Mouse (Mus musculus) liver, embryonic 16.5 days (tissue): ENCODE results near the gene Gpr157. TPM values are rescaled to one million over a fixed set of nuclear protein-coding genes. Genes with fewer than 3 reads are reported as not detected.

Source experiments
- ATAC-seq: fragments of 200-750 bp; cut with Nextera tagmentation; 2 replicates; pipeline ENCODE4 v1.8.0; 2017; ENCODE audit warnings: low read depth, mild to moderate bottlenecking, moderate number of reproducible peaks, moderate library complexity
- H3K27ac ChIP-seq: fragments of 300-500 bp; sonication (generic); 2 replicates; pipeline ENCODE4 v1.5.1; 2014; ENCODE audit warnings: mild to moderate bottlenecking, low read length
- H3K27me3 ChIP-seq: fragments of 300-500 bp; sonication (generic); 2 replicates; pipeline ENCODE4 v1.6.1; 2014; ENCODE audit warnings: low read depth, low read length, mixed read lengths; ENCODE audit not compliant: control insufficient read depth, insufficient read depth
- H3K36me3 ChIP-seq: fragments of 300-500 bp; sonication (generic); 2 replicates; pipeline ENCODE4 v1.6.1; 2014; ENCODE audit warnings: mild to moderate bottlenecking; ENCODE audit not compliant: control insufficient read depth, insufficient read depth
- H3K4me1 ChIP-seq: fragments of 300-500 bp; sonication (generic); 2 replicates; pipeline ENCODE4 v1.6.1; 2014; ENCODE audit warnings: low read depth, low read length, mixed read lengths; ENCODE audit not compliant: control insufficient read depth
- H3K4me2 ChIP-seq: fragments of 300-500 bp; sonication (generic); 2 replicates; pipeline ENCODE4 v1.6.1; 2014; ENCODE audit warnings: low read depth, low read length, mixed read lengths
- H3K4me3 ChIP-seq: fragments of 300-500 bp; sonication (generic); 2 replicates; pipeline ENCODE4 v1.5.1; 2014; ENCODE audit warnings: low read depth, mild to moderate bottlenecking, low read length
- H3K9ac ChIP-seq: fragments of 300-500 bp; sonication (generic); 2 replicates; pipeline ENCODE4 v1.6.1; 2014; ENCODE audit warnings: low read depth, low read length
- H3K9me3 ChIP-seq: fragments of 300-500 bp; sonication (generic); replicated peaks from 2 replicates; pipeline ENCODE4 v1.6.1; 2016; ENCODE audit warnings: low read length; ENCODE audit not compliant: control insufficient read depth
- WGBS: fragments of 180-500 bp; shearing (Covaris S2); extraction: QIAGEN DNeasy Blood & Tissue Kit; methylation state at CpG from one replicate; pipeline ENCODE4 v1.1.7; 2014; ENCODE audit not compliant: insufficient replicate concordance; 5-methylcytosine and 5-hydroxymethylcytosine counted together
- polyA plus RNA-seq: library from polyadenylated mRNA; unstranded; fragments of >200 nt; fragmentation: Nextera tagmentation; extraction: Ambion mirVana; gene quantifications from 2 replicates; pipeline ENCODE4 v1.2.1, GENCODE M21; 2015

Gene Gpr157
- polyA plus RNA-seq, 1 experiment from 2014 or later: 0.74 TPM

GRCm38 (mm10) chr4:150049157-150049513 lies 38.0 kb upstream of the Gpr157 start:
- Histone ChIP-seq H3K4me2 (peak overlapping the region; percentile 64), H3K27me3 (peaks cover 35% of the 10 kb centered on the region), H3K9ac (no peak overlapping the region), H3K4me3 (peak overlapping the region; percentile 48), H3K27ac (no peak overlapping the region), H3K36me3 (no peaks in the 10 kb centered on the region), H3K4me1 (no peaks in the 10 kb centered on the region; the same call in 1 of the 2 replicates), H3K9me3 (no peaks in the 10 kb centered on the region)
- 17% methylated on average over 15 of the region's 15 CpGs for WGBS
- no peak for ATAC-seq

- H3K9ac ChIP-seq: no peak overlapping the region
- no peaks in the 10 kb centered on the region for H3K36me3 ChIP-seq
- H3K27ac ChIP-seq: no peak overlapping the region
- H3K4me1 ChIP-seq: no peaks in the 10 kb centered on the region; the same call in 1 of the 2 replicates
- WGBS: 14% methylated on average over 13 of the region's 13 CpGs
- no peak overlapping the region for H3K4me2 ChIP-seq
- ATAC-seq: no peak
- no peak overlapping the region; the same call in 1 of the 2 replicates for H3K4me3 ChIP-seq
- H3K9me3 ChIP-seq: no peaks in the 10 kb centered on the region
- peaks cover 35% of the 10 kb centered on the region for H3K27me3 ChIP-seq
Measured at GRCm38 (mm10) chr4:150049564-150050226, 37.5 kb upstream of the Gpr157 start.

- H3K27me3 ChIP-seq: peaks cover 30% of the 10 kb centered on the region
- no peak for ATAC-seq
Measured at GRCm38 (mm10) chr4:150051514-150051913, 35.7 kb upstream of the Gpr157 start.

GRCm38 (mm10) chr4:150052380-150052779 lies 34.8 kb upstream of the Gpr157 start:
- Histone ChIP-seq H3K4me3 (no peak overlapping the region), H3K4me1 (no peaks in the 10 kb centered on the region; the same call in 1 of the 2 replicates), H3K36me3 (no peaks in the 10 kb centered on the region), H3K4me2 (no peak overlapping the region), H3K27ac (no peak overlapping the region), H3K27me3 (peaks cover 28% of the 10 kb centered on the region), H3K9me3 (no peaks in the 10 kb centered on the region), H3K9ac (no peak overlapping the region)
- ATAC-seq: no peak
- 63% methylated on average over 3 of the region's 3 CpGs for WGBS

More at GRCm38 (mm10) chr4:150051514-150051913, 35.7 kb upstream of the Gpr157 start:
- Histone ChIP-seq H3K4me3 (no peak overlapping the region), H3K9me3 (no peaks in the 10 kb centered on the region), H3K27ac (no peak overlapping the region), H3K36me3 (no peaks in the 10 kb centered on the region), H3K9ac (no peak overlapping the region), H3K4me2 (no peak overlapping the region), H3K4me1 (no peaks in the 10 kb centered on the region; the same call in 1 of the 2 replicates)
- WGBS: 49% methylated on average over 8 of the region's 8 CpGs

GRCm38 (mm10) chr4:150056171-150056570 lies 31.0 kb upstream of the Gpr157 start:
- H3K9me3 ChIP-seq: no peaks in the 10 kb centered on the region
- no peak overlapping the region for H3K27ac ChIP-seq
- no peak overlapping the region for H3K4me3 ChIP-seq
- no peak overlapping the region for H3K4me2 ChIP-seq
- H3K4me1 ChIP-seq: no peaks in the 10 kb centered on the region; the same call in 1 of the 2 replicates
- no peaks in the 10 kb centered on the region for H3K27me3 ChIP-seq
- no peak overlapping the region for H3K9ac ChIP-seq
- H3K36me3 ChIP-seq: no peaks in the 10 kb centered on the region
- no peak for ATAC-seq
- WGBS: 46% methylated on average over 7 of the region's 7 CpGs

- Histone ChIP-seq H3K27ac (no peak overlapping the region), H3K27me3 (no peaks in the 10 kb centered on the region), H3K9me3 (no peaks in the 10 kb centered on the region), H3K4me3 (no peak overlapping the region), H3K4me2 (no peak overlapping the region), H3K36me3 (no peaks in the 10 kb centered on the region), H3K9ac (no peak overlapping the region), H3K4me1 (no peaks in the 10 kb centered on the region; the same call in 1 of the 2 replicates)
- WGBS: 76% methylated on average over 12 of the region's 12 CpGs
- no peak for ATAC-seq
Measured at GRCm38 (mm10) chr4:150057722-150058121, 29.4 kb upstream of the Gpr157 start.

GRCm38 (mm10) chr4:150059841-150060468 lies 27.2 kb upstream of the Gpr157 start:
- Histone ChIP-seq H3K4me2 (no peak overlapping the region), H3K27me3 (no peaks in the 10 kb centered on the region), H3K27ac (peak overlapping the region; percentile 10), H3K4me1 (no peaks in the 10 kb centered on the region; the same call in 1 of the 2 replicates), H3K4me3 (no peak overlapping the region), H3K9ac (no peak overlapping the region), H3K9me3 (no peaks in the 10 kb centered on the region), H3K36me3 (no peaks in the 10 kb centered on the region)
- ATAC-seq: no peak
- WGBS: 33% methylated on average over 9 of the region's 9 CpGs

GRCm38 (mm10) chr4:150060469-150061170 lies 26.5 kb upstream of the Gpr157 start:
- no peaks in the 10 kb centered on the region; the same call in 1 of the 2 replicates for H3K4me1 ChIP-seq
- 39% methylated on average over 23 of the region's 23 CpGs for WGBS
- H3K9ac ChIP-seq: no peak overlapping the region
- H3K4me3 ChIP-seq: no peak overlapping the region
- peak overlapping the region; percentile 10 for H3K27ac ChIP-seq
- peak; percentile 25 for ATAC-seq
- no peaks in the 10 kb centered on the region for H3K36me3 ChIP-seq
- H3K9me3 ChIP-seq: no peaks in the 10 kb centered on the region
- no peaks in the 10 kb centered on the region for H3K27me3 ChIP-seq
- no peak overlapping the region for H3K4me2 ChIP-seq
